Mouse (Mus musculus): ENCODE results near the gene Mmp24. TPM values are rescaled to one million over a fixed set of nuclear protein-coding genes. Genes with fewer than 3 reads are reported as not detected.

Mmp24 gene
- polyA plus RNA-seq, 1 experiment from 2014 or later, result not detected

DNA sequence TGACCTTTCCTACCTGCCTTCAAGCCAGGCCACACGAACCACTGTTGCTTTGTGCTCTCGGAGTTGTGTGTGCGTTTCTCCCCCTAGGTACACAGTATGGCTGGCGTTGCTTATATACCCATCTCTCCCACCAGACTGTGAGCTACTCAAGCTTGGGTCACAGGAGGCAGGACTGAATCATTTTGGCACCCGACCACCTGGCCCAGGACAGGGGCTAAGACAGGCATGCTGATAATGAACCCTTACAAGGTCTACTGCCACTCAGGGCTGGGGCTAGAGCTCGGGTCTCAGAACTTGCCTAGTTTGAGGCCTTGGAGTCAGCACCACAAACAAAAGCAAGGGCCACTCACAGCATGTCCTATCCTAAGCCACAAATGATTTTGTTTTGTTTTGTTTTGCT, 86.4 kb downstream of the Mmp24 start:
- H3K27me3 ChIP-seq (ENCODE audit: control insufficient read depth, insufficient read depth, low read length), result no peaks in the 10 kb centered on the region
- no peak overlapping the region for H3K4me2 ChIP-seq (ENCODE audit: low read length)
- H3K27ac ChIP-seq (replicated peaks in 1 of 2; ENCODE audit: control insufficient read depth in 1 of 2, insufficient read depth in 1 of 2, low read depth in 2 of 2, low read length in 2 of 2), result no peak overlapping the region
- no peak overlapping the region for H3K4me3 ChIP-seq (ENCODE audit: control insufficient read depth in 1 of 2, insufficient read depth in 1 of 2, low read depth in 1 of 2, low read length in 2 of 2)
- no peaks in the 10 kb centered on the region for H3K4me1 ChIP-seq (ENCODE audit: control insufficient read depth in 2 of 2, insufficient read depth in 2 of 2, low read length in 2 of 2)
- no peak for ATAC-seq (ENCODE audit: insufficient number of reproducible peaks, insufficient read depth, low FRiP score, low read depth)
- WGBS, result 88% methylated on average over 6 of the region's 6 CpGs
- H3K36me3 ChIP-seq (ENCODE audit: control insufficient read depth, insufficient read depth, low read length), result peaks cover 33% of the 10 kb centered on the region
- H3K9ac ChIP-seq (ENCODE audit: low read length), result no peak overlapping the region
- no peaks in the 10 kb centered on the region for H3K9me3 ChIP-seq (ENCODE audit: control insufficient read depth, low read length)

DNA sequence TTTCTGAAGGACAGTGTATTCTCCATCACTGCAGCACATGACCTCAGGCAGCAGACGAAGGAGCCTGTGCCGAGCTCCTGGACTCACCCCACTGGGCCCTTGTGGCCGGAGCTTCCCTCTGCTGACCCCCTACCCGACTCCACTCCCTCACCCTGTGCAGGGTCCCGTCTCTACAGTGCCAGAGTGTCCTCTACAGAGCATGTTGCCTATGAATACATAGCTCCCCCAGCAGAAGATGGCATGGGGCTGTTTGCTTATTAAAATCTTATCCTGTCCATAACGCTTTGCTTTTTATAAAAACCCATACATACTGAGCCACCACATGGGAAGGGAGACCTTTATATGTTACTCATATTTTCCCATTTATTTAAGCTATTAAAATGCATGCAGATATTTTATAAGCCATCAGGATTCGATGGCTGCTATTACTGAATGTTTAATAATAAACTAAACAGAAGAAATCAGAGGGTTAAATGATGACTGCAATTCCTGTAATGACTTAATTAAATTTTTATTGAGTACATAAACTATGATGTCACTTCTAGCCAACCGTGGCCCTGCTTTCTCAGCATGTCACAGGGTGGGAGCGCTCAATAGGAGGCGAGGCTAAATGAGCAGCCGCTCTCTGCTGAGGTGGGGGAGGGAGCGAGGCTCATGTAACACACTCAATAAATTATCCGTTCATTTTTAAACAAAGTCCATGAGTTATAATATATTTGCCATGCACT, 87.6 kb downstream of the Mmp24 start:
- H3K4me3 ChIP-seq (ENCODE audit: control insufficient read depth in 1 of 2, insufficient read depth in 1 of 2, low read depth in 1 of 2, low read length in 2 of 2), result no peak overlapping the region
- H3K27me3 ChIP-seq (ENCODE audit: control insufficient read depth, insufficient read depth, low read length), result no peaks in the 10 kb centered on the region
- no peak overlapping the region for H3K4me2 ChIP-seq (ENCODE audit: low read length)
- H3K4me1 ChIP-seq (ENCODE audit: control insufficient read depth in 2 of 2, insufficient read depth in 2 of 2, low read length in 2 of 2), result no peaks in the 10 kb centered on the region
- 87% methylated on average over 13 of the region's 13 CpGs for WGBS
- H3K36me3 ChIP-seq (ENCODE audit: control insufficient read depth, insufficient read depth, low read length), result peaks cover 23% of the 10 kb centered on the region
- no peak for ATAC-seq (ENCODE audit: insufficient number of reproducible peaks, insufficient read depth, low FRiP score, low read depth)
- H3K9ac ChIP-seq (ENCODE audit: low read length), result no peak overlapping the region
- no peak overlapping the region for H3K27ac ChIP-seq (replicated peaks in 1 of 2; ENCODE audit: control insufficient read depth in 1 of 2, insufficient read depth in 1 of 2, low read depth in 2 of 2, low read length in 2 of 2)
- H3K9me3 ChIP-seq (ENCODE audit: control insufficient read depth, low read length), result no peaks in the 10 kb centered on the region

DNA sequence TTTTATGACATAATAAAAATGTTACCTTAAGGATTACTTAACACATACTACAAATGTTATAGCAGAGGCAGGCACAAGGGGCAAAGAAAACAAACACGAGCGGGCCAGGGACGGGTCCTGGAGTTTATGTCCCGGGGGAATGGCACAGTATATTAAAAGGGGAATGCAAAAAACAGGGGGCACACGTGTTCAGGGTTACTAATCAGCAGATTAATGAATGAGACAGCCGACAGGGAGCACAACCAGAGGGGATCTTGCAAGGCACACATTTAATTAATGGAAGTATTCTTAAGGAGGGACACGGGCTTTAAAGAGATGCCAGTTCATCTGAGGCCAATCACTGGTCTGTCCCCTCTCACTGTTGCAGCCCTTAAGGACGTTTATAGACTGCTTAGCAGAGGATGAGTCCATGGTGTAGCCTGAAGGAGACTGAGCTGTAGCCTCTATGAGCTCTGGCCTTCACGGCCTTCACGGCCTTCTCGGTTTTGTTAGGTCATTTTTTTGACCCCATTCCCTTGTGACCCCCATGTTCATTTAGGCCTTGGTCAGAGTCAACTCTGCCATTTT, 88.2 kb downstream of the Mmp24 start:
- Histone ChIP-seq H3K4me3 (ENCODE audit: control insufficient read depth in 1 of 2, insufficient read depth in 1 of 2, low read depth in 1 of 2, low read length in 2 of 2) (no peak overlapping the region), H3K27ac (replicated peaks in 1 of 2; ENCODE audit: control insufficient read depth in 1 of 2, insufficient read depth in 1 of 2, low read depth in 2 of 2, low read length in 2 of 2) (no peak overlapping the region), H3K9ac (ENCODE audit: low read length) (no peak overlapping the region), H3K9me3 (ENCODE audit: control insufficient read depth, low read length) (no peaks in the 10 kb centered on the region), H3K36me3 (ENCODE audit: control insufficient read depth, insufficient read depth, low read length) (peaks cover 20% of the 10 kb centered on the region), H3K27me3 (ENCODE audit: control insufficient read depth, insufficient read depth, low read length) (no peaks in the 10 kb centered on the region), H3K4me2 (ENCODE audit: low read length) (no peak overlapping the region), H3K4me1 (ENCODE audit: control insufficient read depth in 2 of 2, insufficient read depth in 2 of 2, low read length in 2 of 2) (no peaks in the 10 kb centered on the region)
- WGBS, result 82% methylated on average over 11 of the region's 11 CpGs
- ATAC-seq (ENCODE audit: insufficient number of reproducible peaks, insufficient read depth, low FRiP score, low read depth), result no peak

Other genes starting within 250 kb of the Mmp24 start
- gene Gss, start 182.5 kb upstream of the Mmp24 start, polyA plus RNA-seq (2014; fragmentation: Nextera tagmentation; extraction: Ambion mirVana), result 22.2 and 23.9 TPM in 2 replicates
- gene Myh7b, start 164.1 kb upstream of the Mmp24 start, polyA plus RNA-seq (2014; fragmentation: Nextera tagmentation; extraction: Ambion mirVana), result 26.5 and 27.3 TPM in 2 replicates
- gene Trpc4ap, start 83.0 kb upstream of the Mmp24 start, polyA plus RNA-seq (2014; fragmentation: Nextera tagmentation; extraction: Ambion mirVana), result 94.3 and 108 TPM in 2 replicates
- 25.4 and 28.7 TPM in 2 replicates for gene Edem2, start 45.9 kb upstream of the Mmp24 start, polyA plus RNA-seq (2014; fragmentation: Nextera tagmentation; extraction: Ambion mirVana)
- not detected in 2 replicates for gene Gm17581, start 39.5 kb upstream of the Mmp24 start, polyA plus RNA-seq (2014; fragmentation: Nextera tagmentation; extraction: Ambion mirVana)
- gene Procr, start 24.2 kb upstream of the Mmp24 start, polyA plus RNA-seq (2014; fragmentation: Nextera tagmentation; extraction: Ambion mirVana), result 6.7 and 8.0 TPM in 2 replicates
- 9.3 and 10.3 TPM in 2 replicates for gene BC029722, start 44.1 kb downstream of the Mmp24 start, polyA plus RNA-seq (2014; fragmentation: Nextera tagmentation; extraction: Ambion mirVana)
- 115 and 130 TPM in 2 replicates for gene Eif6, start 51.6 kb downstream of the Mmp24 start, polyA plus RNA-seq (2014; fragmentation: Nextera tagmentation; extraction: Ambion mirVana)
- gene Fam83c, start 59.5 kb downstream of the Mmp24 start, polyA plus RNA-seq (2014; fragmentation: Nextera tagmentation; extraction: Ambion mirVana), result 0.07 and 0.16 TPM in 2 replicates
- gene Uqcc1, start 155.0 kb downstream of the Mmp24 start, polyA plus RNA-seq (2014; fragmentation: Nextera tagmentation; extraction: Ambion mirVana), result 110 and 116 TPM in 2 replicates
- gene Gm15557, start 165.4 kb downstream of the Mmp24 start, polyA plus RNA-seq (2014; fragmentation: Nextera tagmentation; extraction: Ambion mirVana), result not detected in 2 replicates
- 0.27 and 0.44 TPM in 2 replicates for gene Gdf5, start 170.0 kb downstream of the Mmp24 start, polyA plus RNA-seq (2014; fragmentation: Nextera tagmentation; extraction: Ambion mirVana)
- gene Cep250, start 181.1 kb downstream of the Mmp24 start, polyA plus RNA-seq (2014; fragmentation: Nextera tagmentation; extraction: Ambion mirVana), result 6.9 and 7.2 TPM in 2 replicates
- gene 6430550D23Rik, start 232.6 kb downstream of the Mmp24 start, polyA plus RNA-seq (2014; fragmentation: Nextera tagmentation; extraction: Ambion mirVana), result 0.47 and 1.7 TPM in 2 replicates
- 169 and 188 TPM in 2 replicates for gene Ergic3, start 232.7 kb downstream of the Mmp24 start, polyA plus RNA-seq (2014; fragmentation: Nextera tagmentation; extraction: Ambion mirVana)

Data from heart, embryonic 14.5 days (tissue).